Mouse (Mus musculus): ENCODE results near the gene Vezt. TPM values are rescaled to one million over a fixed set of nuclear protein-coding genes. Genes with fewer than 3 reads are reported as not detected.

The Vezt gene
- 10 to 100 TPM; 27.6 to 28.8 TPM for total RNA-seq (2021)
- long read RNA-seq, experiment 1, full-length matches to known transcripts, result 12 of 18 reads
- long read RNA-seq, experiment 1, partial matches to known transcripts, result 3 of 18 reads
- long read RNA-seq, experiment 1, other reads (novel, unspliced or antisense), result 3 of 18 reads
- long read RNA-seq, experiment 2, full-length matches to known transcripts, result 19 of 34 reads
- long read RNA-seq, experiment 2, partial matches to known transcripts, result 4 of 34 reads
- long read RNA-seq, experiment 2, other reads (novel, unspliced or antisense), result 11 of 34 reads

DNA sequence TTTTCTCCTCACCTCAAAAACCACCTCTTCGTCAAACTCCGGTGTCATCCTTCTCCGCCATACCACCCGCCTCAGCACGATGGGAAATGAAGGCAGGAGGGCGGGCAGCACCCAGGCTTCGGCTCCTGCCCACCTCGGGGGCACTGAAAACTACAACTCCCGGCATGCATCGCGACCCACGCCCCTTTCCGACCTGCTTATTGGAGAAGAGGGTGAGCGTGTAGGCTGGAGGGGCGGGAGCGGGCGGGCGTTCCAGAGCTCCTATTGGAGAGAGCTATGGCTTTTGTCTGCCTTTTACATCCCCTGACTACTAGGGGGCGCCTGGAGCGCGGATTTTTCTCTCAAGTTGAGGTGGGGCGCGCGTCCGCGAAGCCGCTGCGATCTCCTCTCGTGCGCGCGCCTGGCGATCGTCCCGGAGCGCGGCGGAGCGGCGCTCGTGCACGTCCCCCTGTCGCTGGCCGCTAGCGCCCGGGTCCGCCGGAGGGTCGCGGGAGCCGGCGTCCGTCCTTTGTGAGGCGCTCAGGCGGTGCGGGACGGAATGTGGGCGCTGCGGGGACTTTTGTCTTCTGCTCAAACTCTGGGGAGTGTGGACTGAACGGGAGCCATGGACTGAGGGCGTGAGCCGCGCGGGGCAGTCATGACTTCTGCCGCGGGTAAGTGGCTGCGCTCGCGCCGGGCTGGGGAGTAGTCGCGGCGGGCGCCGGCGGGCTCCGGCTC lies at the start of gene Vezt, which contains the start of gene Fgd6:
Gene Vezt (minus strand): TSS at position 160 of the 717 bp plus-strand sequence.
Gene Fgd6 (plus strand): TSS at position 344 of the 717 bp plus-strand sequence.
- peak; percentile 99 for DNase-seq

- no peak for DNase-seq
Measured at GRCm38 (mm10) chr10:94082040-94082734, 46.6 kb upstream of the Vezt start.

DNA sequence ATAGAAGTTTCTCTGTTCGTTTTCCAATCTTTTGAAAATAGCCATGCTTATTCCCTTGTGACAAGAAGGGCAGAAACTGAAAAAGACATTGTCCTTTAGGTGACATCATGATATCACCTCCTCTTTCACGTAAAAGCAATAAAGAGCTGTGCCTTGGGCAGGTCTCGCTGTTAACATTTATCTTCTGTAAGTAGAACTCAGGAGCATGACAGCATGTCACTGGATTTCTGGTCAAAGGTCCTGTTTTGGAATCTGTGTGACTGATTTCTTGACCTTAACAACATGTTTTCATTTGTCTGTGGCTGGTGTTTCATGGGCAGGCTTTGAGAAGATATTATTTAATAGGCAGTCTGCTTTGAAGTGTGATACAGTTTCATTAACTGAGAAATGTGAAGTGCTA lies 45.1 kb upstream of the Vezt start:
- no peak for DNase-seq

GRCm38 (mm10) chr10:94076966-94077825 lies 41.6 kb upstream of the Vezt start:
- no peak for DNase-seq

- no peak for DNase-seq
Measured at GRCm38 (mm10) chr10:94072916-94073465, 37.4 kb upstream of the Vezt start.

GRCm38 (mm10) chr10:94072261-94072915 lies 36.8 kb upstream of the Vezt start:
- no peak for DNase-seq

- no peak for DNase-seq
Measured at GRCm38 (mm10) chr10:94071641-94072040, 36.0 kb upstream of the Vezt start.

DNA sequence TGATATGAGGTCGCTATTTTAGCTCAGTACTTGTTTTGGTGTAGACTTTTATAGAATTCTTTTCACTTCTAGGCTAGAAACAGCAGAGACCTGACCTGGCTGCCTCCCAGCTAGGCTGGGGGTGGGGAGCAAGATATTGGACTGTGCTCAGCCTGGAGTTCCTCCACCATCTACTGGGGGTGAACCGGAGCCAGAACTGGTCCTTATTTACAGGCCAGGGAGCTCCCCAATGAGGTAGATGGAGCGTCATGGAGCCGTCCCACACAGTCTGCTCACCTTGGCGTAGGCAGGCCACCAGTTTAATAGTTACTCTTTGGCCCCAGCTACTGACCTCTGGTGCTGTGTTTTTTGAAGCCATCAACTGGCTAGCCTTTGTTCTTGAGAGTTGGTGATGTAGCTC lies 33.1 kb upstream of the Vezt start:
- DNase-seq, result no peak

DNA sequence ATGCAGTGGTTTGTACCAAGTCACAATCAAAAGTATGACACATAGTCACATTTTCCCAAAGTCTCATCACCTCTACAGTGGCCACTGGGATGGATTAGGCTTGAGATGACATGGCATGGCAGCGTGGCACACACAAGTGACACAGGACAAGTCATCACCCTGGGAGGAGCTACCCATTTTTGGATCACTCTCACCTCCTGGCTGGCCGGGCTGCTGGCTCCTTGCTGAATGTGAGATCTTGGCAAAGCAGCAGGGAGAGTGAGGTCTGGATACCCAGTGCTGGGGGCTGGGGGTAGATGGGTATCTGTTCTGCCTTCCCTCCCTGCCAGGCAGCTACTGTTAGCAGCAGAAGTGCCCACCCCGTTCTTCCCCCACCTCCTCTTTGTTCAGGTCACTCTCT lies 31.3 kb upstream of the Vezt start:
- no peak for DNase-seq

DNA sequence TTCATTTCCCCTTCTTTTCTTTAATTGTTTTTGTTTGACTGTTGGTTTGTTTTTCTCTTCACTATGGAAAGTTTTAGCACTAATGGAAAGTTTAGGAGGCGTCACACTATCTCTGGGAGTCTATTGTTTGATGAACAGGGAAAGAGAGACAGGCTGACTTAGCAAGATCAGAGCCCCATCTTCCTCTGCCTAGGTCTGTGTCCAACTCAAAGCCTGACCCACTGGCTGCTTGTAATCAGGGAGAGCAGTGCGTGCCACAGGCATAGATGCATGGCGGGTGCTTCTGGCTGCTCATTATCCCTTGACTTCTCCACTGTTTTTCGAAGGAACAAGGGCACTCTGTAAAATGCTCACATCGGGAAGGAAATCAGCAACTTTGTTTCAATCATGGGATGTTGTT lies 26.7 kb upstream of the Vezt start:
- no peak for DNase-seq

DNA sequence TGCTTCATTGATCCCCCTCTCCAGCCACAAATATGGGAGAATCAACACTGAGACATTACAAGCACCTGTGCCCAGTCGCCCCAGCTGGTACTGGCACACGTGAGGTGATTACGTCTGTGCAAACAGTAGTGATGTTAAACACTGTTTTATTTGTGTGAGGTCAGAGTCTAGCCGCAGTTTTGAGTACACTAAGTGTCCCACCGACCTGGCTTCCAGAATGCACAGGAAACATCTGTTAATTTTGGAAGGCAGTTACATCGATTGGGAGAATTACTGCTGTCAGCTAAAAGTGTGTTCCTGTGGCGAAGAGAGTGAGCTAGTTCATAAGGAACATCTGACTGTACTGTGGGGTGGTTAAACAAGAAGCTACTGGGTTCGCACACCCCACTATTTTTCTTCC lies 24.6 kb upstream of the Vezt start:
- no peak for DNase-seq

GRCm38 (mm10) chr10:94059618-94060055 lies 24.0 kb upstream of the Vezt start:
- DNase-seq, result no peak

GRCm38 (mm10) chr10:94056487-94056886 lies 20.9 kb upstream of the Vezt start:
- DNase-seq, result no peak

- DNase-seq, result no peak
Measured at GRCm38 (mm10) chr10:94050736-94051135, 15.1 kb upstream of the Vezt start.

GRCm38 (mm10) chr10:94049121-94049520 lies 13.5 kb upstream of the Vezt start:
- no peak for DNase-seq

GRCm38 (mm10) chr10:94047845-94048559 lies 12.4 kb upstream of the Vezt start:
- DNase-seq, result no peak

DNA sequence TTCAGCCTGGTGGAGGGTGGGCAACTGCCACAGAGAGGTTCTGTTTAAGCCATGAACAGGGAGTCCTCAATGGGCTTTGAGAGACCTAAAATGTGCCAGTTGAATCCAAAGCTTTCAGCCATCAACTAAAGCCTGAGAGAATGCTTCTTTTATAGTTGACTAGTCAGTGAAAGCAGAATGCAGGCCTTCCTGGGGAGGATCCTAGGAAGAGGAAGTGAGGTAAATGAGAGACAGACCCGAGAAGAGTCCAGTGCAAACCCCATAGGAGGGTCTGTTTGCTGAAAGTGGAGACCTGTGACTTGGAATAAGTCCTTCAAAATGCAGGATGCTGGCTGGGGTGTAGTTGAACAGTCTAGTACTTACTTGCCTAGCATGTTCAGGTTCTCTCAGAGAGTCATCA lies 11.4 kb upstream of the Vezt start:
- no peak for DNase-seq

- DNase-seq, result no peak
Measured at GRCm38 (mm10) chr10:94045301-94045700, 9.7 kb upstream of the Vezt start.

DNA sequence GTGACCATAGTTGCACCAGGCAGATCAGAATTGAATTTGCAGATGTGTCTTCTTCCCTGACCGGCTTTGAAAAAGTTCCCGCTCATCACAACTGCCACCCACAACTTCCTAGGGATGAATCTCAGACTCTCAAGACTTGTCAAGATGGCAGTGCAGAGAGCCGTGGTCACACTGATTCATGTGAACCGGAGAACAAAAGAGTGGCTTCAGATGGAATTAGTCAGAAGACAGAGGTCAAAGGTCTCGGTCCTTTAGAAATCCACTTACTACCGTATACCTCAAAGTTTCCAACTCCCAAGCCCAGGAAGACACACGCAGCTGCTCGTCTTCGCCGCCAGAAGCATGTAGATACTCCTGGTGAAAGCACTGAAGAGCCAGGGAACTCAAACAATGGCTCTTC lies 8.3 kb upstream of the Vezt start:
- DNase-seq, result no peak

All from gastrocnemius, postnatal 25 days (tissue).